Mouse (Mus musculus) G1E (cell line): Measurements from ENCODE around the gene Galnt3. TPM values are rescaled to one million over a fixed set of nuclear protein-coding genes. Genes with fewer than 3 reads are reported as not detected.

Experiments
- ATAC-seq: 2 replicates; pipeline ENCODE4 v1.8.0; 2016; ENCODE audit warnings: mild to moderate bottlenecking; ENCODE audit not compliant: insufficient number of reproducible peaks, poor library complexity, low FRiP score, severe bottlenecking; ENCODE audit errors: extremely low read depth
- DNase-seq: peaks from one replicate; pipeline ENCODE4 v3.0.0; 2012; ENCODE audit warnings: low spot score
- H3K27me3 ChIP-seq: 2 replicates; pipeline ENCODE4 v1.6.1; 2012; ENCODE audit warnings: mild to moderate bottlenecking, low read length, inconsistent platforms; ENCODE audit not compliant: insufficient read depth
- H3K36me3 ChIP-seq: replicated peaks from 2 replicates; pipeline ENCODE3; 2012; ENCODE audit warnings: mild to moderate bottlenecking, inconsistent platforms
- H3K4me1 ChIP-seq: 2 replicates; pipeline ENCODE4 v1.6.1; 2012; ENCODE audit warnings: low read depth, low read length, inconsistent platforms, mixed read lengths; ENCODE audit not compliant: insufficient read depth
- H3K4me3 ChIP-seq: 2 replicates; pipeline ENCODE4 v1.5.1; 2012; ENCODE audit warnings: low read depth, mild to moderate bottlenecking, inconsistent platforms, low read length, moderate library complexity, mixed read lengths
- H3K9me3 ChIP-seq: replicated peaks from 2 replicates; pipeline ENCODE4 v1.6.1; 2012; ENCODE audit warnings: inconsistent platforms
- CTCF ChIP-seq: IDR thresholded peaks from 2 replicates; pipeline ENCODE4 v1.5.1; 2012; ENCODE audit warnings: low read depth, low read length, inconsistent platforms, mixed read lengths
- GATA1 ChIP-seq: IDR thresholded peaks from 2 replicates; pipeline ENCODE4 v1.6.1; 2012; ENCODE audit warnings: borderline replicate concordance, low read length, inconsistent platforms, mixed read lengths
- GATA2 ChIP-seq: IDR thresholded peaks from 2 replicates; pipeline ENCODE4 v1.6.1; 2012; ENCODE audit warnings: low read depth, low read length, inconsistent platforms, borderline replicate concordance
- POLR2AphosphoS5 ChIP-seq: IDR thresholded peaks from 2 replicates; pipeline ENCODE4 v1.6.1; 2012; ENCODE audit warnings: low read depth, low read length, inconsistent platforms; ENCODE audit not compliant: insufficient replicate concordance
- TAL1 ChIP-seq: conservative IDR thresholded peaks from 2 replicates; pipeline ENCODE4 v1.6.1; 2012; ENCODE audit warnings: low read depth, low read length, inconsistent platforms, mixed read lengths
- polyA plus RNA-seq: library from polyadenylated mRNA; stranded (reverse); fragments of >175 nt; gene quantifications from 2 replicates; pipeline ENCODE4 v1.2.3, GENCODE M21; 2012
- total RNA-seq, 2 experiments: library from RNA; stranded (forward) in 1 of 2; stranded (reverse) in 1 of 2; fragments of 200-1000 nt in 1 of 2; fragments of >200 nt in 1 of 2; fragmentation: Nextera tagmentation in 1 of 2; gene quantifications; 2 replicates each; pipeline ENCODE4 v1.2.3; 2014 to 2017

The Galnt3 gene
- total and polyA plus RNA-seq, 3 experiments = not detected

DNA sequence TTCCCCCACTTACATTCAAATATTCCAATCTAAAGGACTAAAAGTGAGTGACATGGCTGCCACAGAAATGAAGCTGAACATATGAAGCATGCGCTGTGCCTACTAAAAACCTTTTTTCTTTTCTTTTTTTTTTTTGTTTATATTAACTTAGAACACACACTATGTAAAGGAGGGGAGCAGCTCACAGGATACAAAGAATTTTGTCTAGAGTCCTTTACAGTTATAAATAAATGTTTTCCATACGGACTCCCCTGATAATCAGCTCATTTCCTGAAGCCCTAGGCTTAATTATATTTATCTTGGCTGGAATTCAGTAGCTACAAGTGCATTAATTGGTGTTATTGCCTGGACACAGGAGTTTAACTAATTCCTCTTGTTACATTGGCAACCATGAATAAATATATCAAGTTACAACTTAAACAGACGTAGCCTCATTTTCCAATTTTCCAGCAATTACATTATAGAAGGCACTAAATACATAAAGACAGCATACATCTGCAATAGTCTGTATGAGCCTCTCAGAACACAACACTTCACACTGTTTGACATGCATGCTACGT is 30.1 kb downstream of the Galnt3 start:
- Histone ChIP-seq H3K4me3 (no peak overlapping the region), H3K9me3 (peaks cover 25% of the 10 kb centered on the region), H3K36me3 (no peaks in the 10 kb centered on the region), H3K27me3 (no peaks in the 10 kb centered on the region), H3K4me1 (no peaks in the 10 kb centered on the region)
- TF ChIP-seq GATA1 = no peak
- no peak for ATAC-seq
- DNase-seq = no peak

- peaks cover 24% of the 10 kb centered on the region for H3K9me3 ChIP-seq
- no peak overlapping the region for H3K4me3 ChIP-seq
- TF ChIP-seq GATA2 (no peak), TAL1 (no peak), POLR2AphosphoS5 (no peak), GATA1 (no peak), CTCF (no peak)
- no peaks in the 10 kb centered on the region for H3K27me3 ChIP-seq
- no peak for ATAC-seq
- H3K36me3 ChIP-seq = no peaks in the 10 kb centered on the region
- DNase-seq = no peak
- no peaks in the 10 kb centered on the region for H3K4me1 ChIP-seq
These were observed 33.5 kb downstream of the Galnt3 start for GRCm38 (mm10) chr2:66091296-66091695.

DNA sequence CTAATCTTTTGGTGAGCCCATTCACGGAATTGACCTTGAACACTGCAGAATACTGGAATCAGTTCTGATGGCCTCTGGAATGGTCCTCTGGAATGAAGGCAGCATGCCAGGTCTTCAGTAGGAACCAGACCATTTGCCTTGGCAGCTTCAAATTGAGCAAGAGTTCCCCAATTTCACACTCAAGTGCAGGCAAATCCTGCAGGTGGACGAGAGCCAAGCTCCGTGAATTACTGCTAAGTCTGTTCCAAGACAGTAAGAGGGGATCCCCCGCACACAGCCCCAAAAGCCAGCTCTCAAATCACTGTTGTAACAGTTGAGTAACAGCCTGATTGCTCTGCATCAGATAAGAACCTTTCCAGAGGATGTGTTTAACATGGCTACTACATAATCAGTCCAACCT is 42.9 kb downstream of the Galnt3 start:
- DNase-seq (no peak), ATAC-seq (no peak)
- Histone ChIP-seq H3K9me3 (peaks cover 7% of the 10 kb centered on the region), H3K36me3 (no peaks in the 10 kb centered on the region), H3K4me3 (no peak overlapping the region), H3K4me1 (no peaks in the 10 kb centered on the region), H3K27me3 (no peaks in the 10 kb centered on the region)
- no peak for TF ChIP-seq GATA2
- no peak for TF ChIP-seq CTCF
- no peak for TF ChIP-seq TAL1
- TF ChIP-seq GATA1 = no peak
- TF ChIP-seq POLR2AphosphoS5 = no peak

DNA sequence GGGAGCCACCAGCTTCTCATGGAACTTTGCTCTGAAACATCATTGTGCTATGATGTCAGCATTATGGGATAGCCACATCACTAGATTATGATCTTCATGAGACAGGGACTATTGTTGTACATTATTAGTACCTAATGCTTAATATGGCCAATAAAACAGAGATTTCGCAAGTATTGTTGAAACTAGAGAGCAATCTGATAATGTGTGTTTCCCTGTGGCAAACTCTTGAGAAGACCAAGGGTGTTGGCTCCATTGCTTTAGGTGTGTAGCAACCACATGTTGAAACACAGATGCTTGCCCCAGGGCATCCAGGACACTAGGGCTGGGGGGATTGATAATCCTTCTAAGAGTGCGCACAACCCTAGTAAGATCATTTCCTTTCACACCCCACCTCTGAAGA is 44.1 kb downstream of the Galnt3 start:
- DNase-seq (no peak), ATAC-seq (no peak)
- Histone ChIP-seq H3K4me3 (no peak overlapping the region), H3K9me3 (peaks cover 7% of the 10 kb centered on the region), H3K36me3 (no peaks in the 10 kb centered on the region), H3K4me1 (no peaks in the 10 kb centered on the region), H3K27me3 (no peaks in the 10 kb centered on the region)
- no peak for TF ChIP-seq GATA1
- TF ChIP-seq CTCF = no peak
- no peak for TF ChIP-seq POLR2AphosphoS5
- TF ChIP-seq TAL1 = no peak
- TF ChIP-seq GATA2 = no peak

DNA sequence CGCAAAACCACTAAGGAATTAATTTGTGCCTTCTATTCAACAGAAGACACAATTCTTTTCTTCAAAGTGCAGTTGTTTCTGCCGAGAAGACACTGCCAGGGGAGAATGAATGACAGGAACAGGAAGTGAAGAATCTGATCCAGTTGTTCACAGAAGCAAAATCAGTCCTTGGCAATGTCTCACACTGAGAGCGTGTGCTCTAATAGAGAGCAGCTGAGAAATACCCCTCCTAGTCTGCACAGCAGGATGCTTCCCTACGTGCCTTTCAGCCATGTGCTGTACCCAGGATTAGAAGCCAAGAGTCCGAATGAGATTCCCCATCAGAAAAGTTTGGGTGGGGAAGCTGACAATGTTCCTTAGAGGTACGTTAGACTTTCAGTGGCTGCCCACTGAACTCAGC is 55.3 kb downstream of the Galnt3 start:
- no peaks in the 10 kb centered on the region for H3K4me1 ChIP-seq
- peaks cover 29% of the 10 kb centered on the region for H3K9me3 ChIP-seq
- TF ChIP-seq TAL1 = no peak
- no peak for TF ChIP-seq GATA1
- no peak for DNase-seq
- ATAC-seq = no peak
- H3K4me3 ChIP-seq = no peak overlapping the region
- H3K36me3 ChIP-seq = no peaks in the 10 kb centered on the region
- H3K27me3 ChIP-seq = no peaks in the 10 kb centered on the region

DNA sequence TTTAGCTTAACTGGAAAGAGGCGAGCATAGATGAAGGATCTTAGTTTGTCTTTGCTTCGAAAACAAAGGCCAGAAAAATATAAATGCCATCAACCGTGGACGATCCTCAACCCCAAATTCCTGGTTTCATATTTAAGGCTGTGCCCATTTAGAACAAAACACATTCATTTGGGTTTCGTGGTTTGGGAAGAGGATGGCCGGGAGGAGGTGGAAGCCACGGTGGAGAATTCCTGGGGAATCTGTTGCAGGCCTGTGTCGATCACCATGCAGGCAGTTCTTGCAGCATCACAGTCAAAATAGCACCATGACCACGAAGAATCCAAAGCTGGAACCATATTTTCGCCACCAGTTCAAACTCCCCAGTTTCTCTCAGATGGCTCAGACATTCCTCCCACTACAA is 61.5 kb downstream of the Galnt3 start:
- DNase-seq (no peak), ATAC-seq (no peak)
- Histone ChIP-seq H3K27me3 (no peaks in the 10 kb centered on the region), H3K4me3 (no peak overlapping the region), H3K36me3 (no peaks in the 10 kb centered on the region), H3K9me3 (peaks cover 12% of the 10 kb centered on the region), H3K4me1 (no peaks in the 10 kb centered on the region)
- no peak for TF ChIP-seq CTCF

DNA sequence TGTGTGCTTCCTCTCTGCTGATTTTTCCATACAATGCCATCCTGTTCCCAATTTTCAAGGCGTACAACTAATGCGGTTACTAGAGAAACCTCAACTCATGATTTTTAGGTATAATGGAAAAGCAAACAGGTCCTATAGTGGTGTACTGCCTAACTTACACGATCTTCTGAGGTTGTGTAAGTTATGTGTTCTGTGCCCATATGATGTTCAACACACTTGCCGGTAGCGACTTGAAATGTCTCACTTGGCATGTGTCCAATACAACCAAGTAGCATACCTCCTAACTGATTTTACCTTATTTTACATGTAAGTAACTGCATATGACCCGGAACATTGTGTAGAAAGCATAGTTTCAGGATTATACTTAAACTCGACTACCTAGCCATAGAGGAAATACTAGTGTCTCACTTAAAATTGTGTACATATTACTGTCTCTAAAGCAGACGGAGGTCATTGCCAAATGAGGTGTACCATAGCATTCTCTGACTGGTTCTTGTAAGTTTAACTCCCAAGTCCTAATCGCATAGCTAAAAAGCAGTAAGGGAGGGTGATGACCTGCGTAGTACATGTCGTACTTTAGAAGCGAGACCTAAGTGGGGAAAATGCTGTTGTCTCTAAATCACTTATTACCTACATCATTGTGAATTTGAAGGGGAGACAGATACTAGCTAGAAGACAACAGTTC is 80.2 kb downstream of the Galnt3 start:
- Histone ChIP-seq H3K4me1 (no peaks in the 10 kb centered on the region), H3K4me3 (no peak overlapping the region), H3K9me3 (peaks cover 55% of the 10 kb centered on the region), H3K36me3 (no peaks in the 10 kb centered on the region), H3K27me3 (no peaks in the 10 kb centered on the region)
- TF ChIP-seq TAL1 (no peak), GATA2 (no peak)
- DNase-seq (no peak), ATAC-seq (peak; percentile 31)
